Mouse (Mus musculus): ENCODE results near the gene Arhgef7. TPM values are rescaled to one million over a fixed set of nuclear protein-coding genes. Genes with fewer than 3 reads are reported as not detected.

The Arhgef7 gene
- polyA plus RNA-seq, 1 experiment from 2014 or later = 53.7 TPM

GRCm38 (mm10) chr8:11778646-11779433 is 51.3 kb downstream of the Arhgef7 start:
- DNase-seq (ENCODE audit: low read depth, low spot score) = no peak
- CTCF ChIA-PET = interaction anchor here (1.2 to 1.6 kb wide), 5 partner anchors 9 to 19 kb away, joined by 3 to 7 read pairs (median 4); no protein-coding TSS in a partner anchor
- TF ChIP-seq CTCF (IDR thresholded peaks at IDR 0.05) = no peak

DNA sequence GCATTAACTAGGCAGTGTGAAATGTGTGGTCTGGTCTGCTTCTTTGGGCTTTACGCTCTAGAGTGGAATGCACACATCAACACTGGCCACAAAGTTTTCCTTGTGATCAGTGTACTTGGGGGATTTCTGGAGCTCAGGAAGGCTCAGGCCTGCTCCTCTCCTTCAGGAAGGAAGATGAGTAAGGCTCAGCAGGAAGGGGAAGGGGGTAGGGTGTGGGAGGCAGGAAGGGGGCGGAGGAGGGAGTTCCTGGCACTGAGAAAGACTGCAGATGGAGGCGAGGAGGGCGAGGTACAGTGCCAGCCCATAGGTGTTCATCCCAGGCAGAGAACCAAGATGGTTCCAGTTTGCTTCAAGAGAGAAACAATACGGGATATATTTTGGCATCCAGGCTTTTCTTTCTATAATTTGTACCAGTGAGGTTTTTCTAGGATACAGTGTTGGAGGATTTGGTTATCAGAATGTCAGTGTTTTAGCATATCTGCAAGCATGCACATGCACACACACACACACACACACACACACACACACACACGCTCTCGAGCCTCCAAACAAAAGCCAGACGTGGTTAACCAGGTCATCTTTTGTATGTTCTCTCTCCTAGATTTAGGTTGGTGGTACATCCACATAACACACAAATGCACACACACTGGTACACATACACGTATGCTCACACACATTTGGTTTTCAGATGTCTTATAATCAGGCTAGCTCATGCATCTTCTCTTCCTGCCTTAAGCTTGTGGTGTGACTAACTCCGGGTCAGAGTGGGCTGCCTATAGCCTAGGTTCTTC is 52.5 kb downstream of the Arhgef7 start:
- in situ Hi-C loops (cut with MboI; ENCODE audit: low pct_unique_long_range_greater_than_20kb) = no loop called here
- TF ChIP-seq CTCF (IDR thresholded peaks at IDR 0.05) = no peak
- ChIA-PET POLR2A (no interaction called here), CTCF (interaction anchor here (1.5 to 1.6 kb wide), 4 partner anchors 8 to 18 kb away, joined by 3 to 7 read pairs (median 4); no protein-coding TSS in a partner anchor)
- DNase-seq (ENCODE audit: low read depth, low spot score) (no peak), ATAC-seq (peak; percentile 77)
- H3K27me3 ChIP-seq = no peaks in the 10 kb centered on the region

More at GRCm38 (mm10) chr8:11778646-11779433, 51.3 kb downstream of the Arhgef7 start:
- in situ Hi-C loops (cut with MboI; ENCODE audit: low pct_unique_long_range_greater_than_20kb) = no loop called here
- H3K27me3 ChIP-seq = no peaks in the 10 kb centered on the region
- POLR2A ChIA-PET = no interaction called here
- ATAC-seq = no peak

DNA sequence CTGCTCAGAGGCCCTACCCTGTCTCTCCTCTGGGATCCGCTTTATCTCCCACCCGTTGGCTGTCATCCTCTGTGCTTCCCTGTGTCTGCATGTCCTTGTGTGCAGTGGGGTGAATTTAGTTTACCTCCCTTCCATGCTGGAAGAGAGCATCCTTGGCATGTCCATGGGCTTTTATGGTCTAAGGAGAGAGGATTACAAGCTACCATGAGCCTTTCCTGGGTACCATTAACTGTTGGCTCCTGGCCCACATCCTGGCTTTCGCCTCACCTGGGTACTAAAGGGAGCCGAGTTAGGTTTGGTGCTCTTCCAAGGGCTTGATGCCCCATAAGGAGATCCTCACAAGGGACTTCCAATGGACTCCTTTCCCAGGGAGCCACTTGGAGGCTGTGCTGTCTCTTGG is 53.1 kb downstream of the Arhgef7 start:
- in situ Hi-C loops (cut with MboI; ENCODE audit: low pct_unique_long_range_greater_than_20kb) = no loop called here
- TF ChIP-seq CTCF (IDR thresholded peaks at IDR 0.05) = no peak
- no peaks in the 10 kb centered on the region for H3K27me3 ChIP-seq
- ATAC-seq (no peak), DNase-seq (ENCODE audit: low read depth, low spot score) (no peak)
- POLR2A ChIA-PET = no interaction called here
- CTCF ChIA-PET = interaction anchor here (1.5 kb wide), 1 partner anchor 17 kb away, joined by 3 read pairs; no protein-coding TSS in a partner anchor

DNA sequence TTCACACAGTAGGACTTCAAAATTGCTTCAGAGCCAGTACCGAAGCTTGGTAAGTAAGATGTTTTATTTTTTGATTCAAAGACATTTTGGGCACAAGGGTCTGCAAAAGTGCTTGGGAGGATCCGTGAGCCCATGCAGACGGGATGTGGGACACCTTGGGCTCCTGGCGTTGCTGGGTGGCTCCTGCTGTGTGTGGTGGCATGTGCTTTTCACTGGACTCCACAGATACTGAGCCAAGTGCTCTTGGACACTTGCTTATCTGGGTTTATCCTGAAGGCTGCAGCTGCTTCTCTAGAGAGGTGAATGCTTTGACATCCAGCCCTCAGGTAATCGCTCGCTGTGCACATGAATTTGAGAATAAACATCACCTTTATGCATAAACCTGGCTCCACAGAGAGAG is 55.1 kb downstream of the Arhgef7 start:
- in situ Hi-C loops (cut with MboI; ENCODE audit: low pct_unique_long_range_greater_than_20kb) = no loop called here
- ChIA-PET POLR2A (no interaction called here), CTCF (no interaction called here)
- H3K27me3 ChIP-seq = no peaks in the 10 kb centered on the region
- no peak for TF ChIP-seq CTCF (IDR thresholded peaks at IDR 0.05)
- ATAC-seq (no peak), DNase-seq (ENCODE audit: low read depth, low spot score) (no peak)

DNA sequence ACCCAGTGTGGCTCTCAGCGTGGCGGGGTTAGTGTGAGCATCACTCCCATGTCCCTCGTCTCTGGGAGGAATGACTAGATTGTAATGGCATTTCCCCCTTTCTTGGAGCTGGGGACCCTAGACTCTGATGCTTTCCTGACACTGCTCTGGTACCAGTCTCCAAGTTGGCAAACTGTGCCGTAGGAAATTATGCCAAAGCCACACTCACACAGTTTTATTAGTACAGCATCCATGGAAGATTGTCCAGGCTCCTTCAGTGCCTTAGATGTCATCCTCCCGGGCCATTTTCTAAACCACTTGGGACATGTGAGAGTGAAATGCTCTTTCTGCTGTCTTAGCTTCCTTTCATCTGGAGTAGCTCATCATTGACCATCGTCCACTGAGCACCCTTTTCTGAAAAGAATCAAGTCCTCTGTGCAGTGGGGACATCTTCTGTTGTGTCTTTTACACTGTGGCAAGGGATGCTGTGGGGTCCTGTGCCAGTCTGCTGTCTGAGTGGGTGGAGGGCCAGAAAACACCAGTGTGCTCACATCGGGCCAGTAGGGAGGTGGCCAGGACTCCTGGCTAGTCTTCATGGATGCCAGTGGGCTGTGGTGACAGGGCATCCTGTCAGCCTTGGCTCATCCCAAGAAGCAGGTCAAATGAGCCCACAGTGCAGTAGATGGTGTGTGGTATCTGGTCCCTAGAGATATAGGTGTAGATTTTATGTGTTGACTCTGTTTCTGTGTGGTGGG is 56.5 kb downstream of the Arhgef7 start:
- ATAC-seq (no peak), DNase-seq (ENCODE audit: low read depth, low spot score) (no peak)
- TF ChIP-seq CTCF (IDR thresholded peaks at IDR 0.05) = no peak
- ChIA-PET POLR2A (no interaction called here), CTCF (interaction anchor here (1.0 kb wide), 1 partner anchor 12 kb away, joined by 3 read pairs; no protein-coding TSS in a partner anchor)
- in situ Hi-C loops (cut with MboI; ENCODE audit: low pct_unique_long_range_greater_than_20kb) = no loop called here
- no peaks in the 10 kb centered on the region for H3K27me3 ChIP-seq

DNA sequence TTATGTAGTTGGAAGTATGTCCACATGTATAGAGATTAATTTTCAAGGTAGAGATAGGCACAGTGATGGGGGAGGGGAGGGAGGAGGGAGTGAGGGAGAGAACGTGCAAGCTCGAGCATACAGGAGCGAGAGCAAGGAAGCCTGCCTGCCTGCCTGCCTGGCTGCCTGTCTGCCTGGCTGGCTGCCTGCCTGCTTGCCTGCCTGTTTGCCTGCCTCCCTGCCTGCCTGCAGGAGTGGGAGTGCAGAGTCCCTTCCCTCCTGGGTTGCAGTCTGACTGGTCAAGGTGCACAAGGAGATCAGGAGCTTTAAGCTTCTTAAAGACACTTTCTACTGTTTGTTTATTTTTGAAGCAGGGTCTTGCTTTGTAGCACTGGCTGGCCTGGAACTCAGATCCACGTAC is 57.6 kb downstream of the Arhgef7 start:
- CTCF ChIA-PET = no interaction called here

GRCm38 (mm10) chr8:11785539-11786046 is 58.1 kb downstream of the Arhgef7 start:
- ATAC-seq = no peak
- TF ChIP-seq CTCF (IDR thresholded peaks at IDR 0.05) = no peak
- in situ Hi-C loops (cut with MboI; ENCODE audit: low pct_unique_long_range_greater_than_20kb) = no loop called here
- DNase-seq (ENCODE audit: low read depth, low spot score) = no peak
- ChIA-PET POLR2A (no interaction called here), CTCF (interaction anchor here (1.2 kb wide), 1 partner anchor 29 kb away, joined by 6 read pairs; no protein-coding TSS in a partner anchor)
- no peaks in the 10 kb centered on the region for H3K27me3 ChIP-seq

More for the DNA sequence above, 57.6 kb downstream of the Arhgef7 start:
- TF ChIP-seq CTCF (IDR thresholded peaks at IDR 0.05) = no peak
- POLR2A ChIA-PET = no interaction called here
- DNase-seq (ENCODE audit: low read depth, low spot score) (no peak), ATAC-seq (no peak)
- in situ Hi-C loops (cut with MboI; ENCODE audit: low pct_unique_long_range_greater_than_20kb) = no loop called here
- H3K27me3 ChIP-seq = no peaks in the 10 kb centered on the region

DNA sequence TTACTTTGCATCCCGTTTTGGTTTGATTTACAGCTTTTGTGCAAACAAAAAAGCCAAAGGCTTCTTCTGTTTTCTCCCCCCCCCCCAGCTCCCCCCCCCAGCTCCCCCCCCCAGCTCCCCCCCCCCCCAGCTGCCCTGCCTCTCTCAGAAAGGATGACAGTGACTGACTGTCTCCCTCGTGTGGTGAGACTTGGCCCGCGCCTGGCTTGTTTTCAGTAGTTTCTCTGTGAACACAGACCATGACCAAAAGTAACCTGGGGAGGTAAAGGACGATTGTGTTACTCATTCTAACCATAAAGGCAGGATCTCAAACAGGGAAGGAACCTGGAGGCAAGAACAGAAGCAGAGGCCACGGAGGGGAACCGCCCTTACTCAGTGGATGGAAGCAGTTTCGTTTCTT is 60.7 kb downstream of the Arhgef7 start:
- in situ Hi-C loops (cut with MboI; ENCODE audit: low pct_unique_long_range_greater_than_20kb) = no loop called here
- ChIA-PET CTCF (interaction anchor here (0.8 to 1.9 kb wide), 8 partner anchors 9 to 36 kb away, joined by 3 to 14 read pairs (median 5); no protein-coding TSS in a partner anchor), POLR2A (no interaction called here)
- DNase-seq (ENCODE audit: low read depth, low spot score) = no peak
- ATAC-seq = no peak
- no peaks in the 10 kb centered on the region for H3K27me3 ChIP-seq
- no peak for TF ChIP-seq CTCF (IDR thresholded peaks at IDR 0.05)

DNA sequence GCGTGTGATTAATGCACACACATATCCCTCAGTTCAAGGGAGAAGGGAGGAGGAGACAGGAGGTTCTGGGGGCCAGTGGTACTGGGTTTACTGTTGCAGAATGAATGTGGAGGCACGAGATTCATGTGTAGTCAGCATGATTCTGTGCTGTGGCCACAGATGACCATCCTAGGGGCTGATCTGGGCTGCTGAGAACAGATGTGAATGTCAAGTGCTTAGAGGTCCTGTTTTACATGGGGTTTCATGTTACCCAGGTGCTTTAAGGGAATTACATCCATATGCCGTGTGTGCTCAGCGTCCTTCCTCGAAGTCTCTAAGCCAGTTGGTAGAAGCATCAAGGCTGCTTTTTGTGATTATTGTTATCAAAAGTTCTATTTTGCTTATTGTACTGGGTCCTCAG is 61.6 kb downstream of the Arhgef7 start:
- no peak for TF ChIP-seq CTCF (IDR thresholded peaks at IDR 0.05)
- ChIA-PET CTCF (interaction anchor here (1.9 kb wide), 1 partner anchor 10 kb away, joined by 14 read pairs; no protein-coding TSS in a partner anchor), POLR2A (no interaction called here)
- in situ Hi-C loops (cut with MboI; ENCODE audit: low pct_unique_long_range_greater_than_20kb) = no loop called here
- ATAC-seq (no peak), DNase-seq (ENCODE audit: low read depth, low spot score) (no peak)
- no peaks in the 10 kb centered on the region for H3K27me3 ChIP-seq

GRCm38 (mm10) chr8:11794956-11795355 is 67.4 kb downstream of the Arhgef7 start:
- TF ChIP-seq CTCF (IDR thresholded peaks at IDR 0.05) = no peak
- ATAC-seq (no peak), DNase-seq (ENCODE audit: low read depth, low spot score) (no peak)
- no peaks in the 10 kb centered on the region for H3K27me3 ChIP-seq
- CTCF ChIA-PET = interaction anchor here (1.0 kb wide), 1 partner anchor 124 kb away, joined by 3 read pairs; no protein-coding TSS in a partner anchor
- in situ Hi-C loops (cut with MboI; ENCODE audit: low pct_unique_long_range_greater_than_20kb) = no loop called here
- POLR2A ChIA-PET = interaction anchor here (1.0 kb wide), 1 partner anchor 28 kb away, joined by 3 read pairs; no protein-coding TSS in a partner anchor
